Mouse (Mus musculus): ENCODE data around the gene Chil1. TPM values are rescaled to one million over a fixed set of nuclear protein-coding genes. Genes with fewer than 3 reads are reported as not detected.

Gene Chil1
- total and polyA plus RNA-seq, 3 experiments = 1.7 to 6.7 (median 6.1) TPM

GRCm38 (mm10) chr1:134177976-134178375 is 4.0 kb upstream of the Chil1 start:
- TF ChIP-seq POLR2AphosphoS2 (IDR thresholded peaks at IDR 0.05; ENCODE audit: low read depth, low read length) (no peak), PAX5 (IDR thresholded peaks at IDR 0.05; ENCODE audit: low read length) (no peak), NELFE (IDR thresholded peaks at IDR 0.05; ENCODE audit: low read depth, low read length) (no peak), TCF12 (IDR thresholded peaks at IDR 0.05; ENCODE audit: low read depth, low read length) (no peak), ELF1 (IDR thresholded peaks at IDR 0.05; ENCODE audit: low read depth, low read length) (no peak), ZNF384 (IDR thresholded peaks at IDR 0.05; ENCODE audit: low read depth, low read length) (no peak), MAZ (IDR thresholded peaks at IDR 0.05; ENCODE audit: low read depth, low read length) (no peak)
- Histone ChIP-seq H3K4me2 (ENCODE audit: insufficient read depth, low read depth, poor library complexity, severe bottlenecking) (no peak overlapping the region), H3K27ac (ENCODE audit: insufficient read depth, low read depth) (no peak overlapping the region), H3K79me2 (replicated peaks; ENCODE audit: control insufficient read depth, extremely low read depth, insufficient read depth, poor library complexity, severe bottlenecking) (no peaks in the 10 kb centered on the region), H3K36me3 (replicated peaks in 1 of 2; ENCODE audit: control insufficient read depth in 1 of 2, insufficient read depth in 1 of 2, low read length in 1 of 2) (no peaks in the 10 kb centered on the region), H3K4me3 (replicated peaks in 1 of 3; ENCODE audit: low read depth in 2 of 3, low read length in 2 of 3, poor library complexity in 1 of 3) (no peak overlapping the region), H3K9me3 (replicated peaks; ENCODE audit: low read length) (no peaks in the 10 kb centered on the region), H3K4me1 (ENCODE audit: control insufficient read depth in 1 of 2, insufficient read depth in 2 of 2) (peaks cover 0 to 39% of the 10 kb centered on the region in 2 experiments; a peak in 2 of 4 replicates), H3K27me3 (replicated peaks) (no peaks in the 10 kb centered on the region), H3K9ac (ENCODE audit: insufficient read depth, low read depth) (no peak overlapping the region)
- DNase-seq (ENCODE audit: extremely low read depth) = no peak
- dilution Hi-C loops (cut with MboI; ENCODE audit: extremely low pct_ligation_motif_present, extremely low pct_unique_long_range_greater_than_20kb, low sequenced_read_pairs) (no loop called here), in situ Hi-C loops (cut with MboI; ENCODE audit: low pct_ligation_motif_present, low pct_unique_long_range_greater_than_20kb, low sequenced_read_pairs) (no loop called here)

- H3K9me3 ChIP-seq (replicated peaks; ENCODE audit: low read length) = no peaks in the 10 kb centered on the region
- no peak for TF ChIP-seq RCOR1 (conservative IDR thresholded peaks at IDR 0.05; ENCODE audit: low read depth, low read length)
- TF ChIP-seq CHD2 (IDR thresholded peaks at IDR 0.05; ENCODE audit: low read length) = no peak
- TF ChIP-seq CTCF (conservative IDR thresholded peaks at IDR 0.05 in 1 of 2, IDR thresholded peaks at IDR 0.05 in 1 of 2; ENCODE audit: low read depth in 2 of 2, low read length in 2 of 2) = no peak
- TF ChIP-seq GABPA (IDR thresholded peaks at IDR 0.05; ENCODE audit: insufficient replicate concordance, low read depth, low read length) = no peak
- TF ChIP-seq CHD1 (IDR thresholded peaks at IDR 0.05; ENCODE audit: low read depth, low read length) = no peak
- TF ChIP-seq E2F4 (IDR thresholded peaks at IDR 0.05; ENCODE audit: insufficient replicate concordance, low read depth, low read length) = no peak
- TF ChIP-seq SMC3 (IDR thresholded peaks at IDR 0.05; ENCODE audit: low read depth, low read length) = no peak
- TF ChIP-seq JUND (conservative IDR thresholded peaks at IDR 0.05; ENCODE audit: low read depth, low read length) = no peak
- dilution Hi-C loops (cut with MboI; ENCODE audit: extremely low pct_ligation_motif_present, extremely low pct_unique_long_range_greater_than_20kb, low sequenced_read_pairs) (no loop called here), in situ Hi-C loops (cut with MboI; ENCODE audit: low pct_ligation_motif_present, low pct_unique_long_range_greater_than_20kb, low sequenced_read_pairs) (no loop called here)
- no peak overlapping the region for H3K4me3 ChIP-seq (replicated peaks in 1 of 3; ENCODE audit: low read depth in 2 of 3, low read length in 2 of 3, poor library complexity in 1 of 3)
- no peaks in the 10 kb centered on the region for H3K79me2 ChIP-seq (replicated peaks; ENCODE audit: control insufficient read depth, extremely low read depth, insufficient read depth, poor library complexity, severe bottlenecking)
- H3K36me3 ChIP-seq (replicated peaks in 1 of 2; ENCODE audit: control insufficient read depth in 1 of 2, insufficient read depth in 1 of 2, low read length in 1 of 2) = peaks cover 0 to 2% of the 10 kb centered on the region in 2 experiments
- H3K27me3 ChIP-seq (replicated peaks) = no peaks in the 10 kb centered on the region
- H3K27ac ChIP-seq (ENCODE audit: insufficient read depth, low read depth) = no peak overlapping the region
- no peak overlapping the region for H3K9ac ChIP-seq (ENCODE audit: insufficient read depth, low read depth)
- H3K4me2 ChIP-seq (ENCODE audit: insufficient read depth, low read depth, poor library complexity, severe bottlenecking) = no peak overlapping the region
- no peak for DNase-seq (ENCODE audit: extremely low read depth)
- H3K4me1 ChIP-seq (ENCODE audit: control insufficient read depth in 1 of 2, insufficient read depth in 2 of 2) = peaks cover 12 to 40% of the 10 kb centered on the region in 2 experiments
Measured at GRCm38 (mm10) chr1:134184089-134184488, 2.1 kb downstream of the Chil1 start.

- Histone ChIP-seq H3K79me2 (replicated peaks; ENCODE audit: control insufficient read depth, extremely low read depth, insufficient read depth, poor library complexity, severe bottlenecking) (no peaks in the 10 kb centered on the region), H3K9me3 (replicated peaks; ENCODE audit: low read length) (no peaks in the 10 kb centered on the region), H3K4me1 (ENCODE audit: control insufficient read depth in 1 of 2, insufficient read depth in 2 of 2) (peaks cover 21 to 72% of the 10 kb centered on the region in 2 experiments), H3K36me3 (replicated peaks in 1 of 2; ENCODE audit: control insufficient read depth in 1 of 2, insufficient read depth in 1 of 2, low read length in 1 of 2) (peaks cover 0 to 2% of the 10 kb centered on the region in 2 experiments), H3K27ac (ENCODE audit: insufficient read depth, low read depth) (no peak overlapping the region), H3K4me3 (replicated peaks in 1 of 3; ENCODE audit: low read depth in 2 of 3, low read length in 2 of 3, poor library complexity in 1 of 3) (peak overlapping the region in 1 of 3 experiments; percentile 40), H3K27me3 (replicated peaks) (no peaks in the 10 kb centered on the region), H3K9ac (ENCODE audit: insufficient read depth, low read depth) (no peak overlapping the region), H3K4me2 (ENCODE audit: insufficient read depth, low read depth, poor library complexity, severe bottlenecking) (no peak overlapping the region)
- TF ChIP-seq JUND (conservative IDR thresholded peaks at IDR 0.05; ENCODE audit: low read depth, low read length) = no peak
- no peak for TF ChIP-seq EP300 (IDR thresholded peaks at IDR 0.05; ENCODE audit: low read length)
- no peak for TF ChIP-seq ZC3H11A (IDR thresholded peaks at IDR 0.05; ENCODE audit: low read depth, low read length)
- dilution Hi-C loops (cut with MboI; ENCODE audit: extremely low pct_ligation_motif_present, extremely low pct_unique_long_range_greater_than_20kb, low sequenced_read_pairs) = no loop called here
- DNase-seq (ENCODE audit: extremely low read depth) = peak; percentile 65
- in situ Hi-C loops (cut with MboI; ENCODE audit: low pct_ligation_motif_present, low pct_unique_long_range_greater_than_20kb, low sequenced_read_pairs) = no loop called here
Measured at GRCm38 (mm10) chr1:134188217-134188616, 6.2 kb downstream of the Chil1 start.
